Mouse (Mus musculus) lung, postnatal 25 days (tissue): ENCODE data around the gene Rps2.
"Not testable (repeated sequence)": the region's sequence is repeated elsewhere in the genome, so short reads cannot be mapped to it uniquely, and the experiment has no call there.

ENCODE experiments used
- DNase-seq: peaks from one replicate; pipeline ENCODE4 v3.0.0; 2022; ENCODE audit warnings: low spot score

Rps2 gene

DNA sequence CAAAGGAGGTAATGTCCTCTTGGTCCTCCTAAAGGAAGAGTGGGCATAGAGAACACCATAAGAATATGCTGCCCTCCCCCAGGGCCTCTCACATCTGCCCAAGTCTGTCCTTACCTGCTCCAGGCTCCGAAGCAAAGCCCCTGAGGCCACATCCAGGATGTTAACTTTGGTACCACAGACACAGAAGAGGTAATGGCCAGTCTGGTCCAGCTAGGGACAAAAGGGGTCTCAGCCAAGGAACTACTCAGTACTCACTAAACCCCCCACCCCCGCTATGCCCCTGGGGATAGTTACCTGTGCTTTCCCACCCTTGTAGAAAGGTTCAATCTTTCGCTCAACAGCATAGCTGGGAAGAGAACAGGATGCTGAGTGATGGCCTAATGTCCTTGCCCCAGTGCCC is 12.1 kb upstream of the Rps2 start:
- DNase-seq: no peak

DNA sequence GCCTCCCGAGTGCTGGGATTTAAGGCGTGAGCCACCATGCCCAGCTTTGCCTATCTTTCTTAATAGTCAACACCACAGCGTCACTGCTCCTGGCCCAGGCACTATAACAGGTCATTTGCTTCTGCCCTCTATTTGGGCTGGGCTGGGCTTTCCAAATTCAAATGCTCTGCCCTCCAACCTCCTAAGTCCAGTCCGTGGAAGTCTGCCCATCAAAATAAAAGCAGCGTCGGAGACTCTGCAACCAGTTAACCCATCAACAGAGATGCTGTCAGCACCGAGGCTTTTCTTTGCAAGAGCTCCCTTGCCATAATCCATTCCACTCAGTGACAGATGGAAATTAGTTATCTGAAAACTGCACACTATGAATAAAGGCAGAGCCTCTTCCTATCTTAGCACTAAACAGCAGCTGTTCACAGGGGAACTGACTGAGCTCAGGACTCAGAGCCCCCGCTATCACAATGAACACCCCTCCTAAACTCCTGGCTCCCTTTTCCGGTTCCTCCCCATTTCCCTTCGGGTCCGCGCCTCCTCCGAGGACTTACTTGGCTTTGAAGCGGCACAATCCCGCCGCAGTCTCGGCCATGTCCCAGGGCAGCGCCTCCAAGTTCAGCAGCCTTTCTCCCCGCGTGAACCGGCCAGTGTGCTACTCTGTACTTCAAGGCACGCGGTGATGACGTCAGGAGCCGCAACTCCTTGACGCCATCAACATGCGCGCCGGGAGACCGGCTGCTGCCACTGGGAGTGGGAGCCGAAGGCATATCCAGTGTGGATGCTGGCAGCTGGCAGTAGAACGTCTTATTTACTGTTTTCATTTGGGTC is 10.7 kb upstream of the Rps2 start, which contains the start of gene Tbl3:
Tbl3 (minus strand) TSS at position 679 of the 819 bp plus-strand sequence.
- peak; percentile 94 for DNase-seq

DNA sequence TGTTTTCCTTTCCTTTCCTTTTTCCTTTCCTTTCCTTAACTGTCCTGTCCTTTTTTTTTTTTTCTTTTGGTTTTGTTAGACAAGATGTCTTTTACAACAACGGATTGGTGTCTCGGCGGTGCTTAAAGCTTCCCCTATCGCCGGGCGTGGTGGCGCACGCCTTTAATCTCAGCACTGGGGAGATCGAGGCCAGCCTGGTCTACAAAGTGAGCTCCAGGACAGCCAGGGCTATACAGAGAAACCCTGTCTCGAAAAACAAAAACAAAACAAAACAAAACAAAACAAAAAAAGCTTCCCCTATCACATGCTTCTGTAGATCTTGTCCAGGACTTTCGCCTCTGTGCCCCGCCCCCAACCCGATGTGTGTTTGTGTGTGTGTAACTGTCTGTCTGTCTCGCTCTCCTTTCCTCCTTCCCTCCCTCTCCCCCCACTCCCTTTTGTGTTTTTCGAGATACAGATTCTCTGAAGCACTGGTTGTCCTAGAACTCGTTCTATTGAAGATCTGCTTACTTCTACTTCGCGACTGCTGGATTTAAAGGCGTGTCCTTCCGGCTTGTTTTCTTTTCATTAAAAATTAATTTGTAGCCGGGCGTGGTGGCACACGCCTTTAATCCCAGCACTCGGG is 10.0 kb upstream of the Rps2 start:
- no peak for DNase-seq

DNA sequence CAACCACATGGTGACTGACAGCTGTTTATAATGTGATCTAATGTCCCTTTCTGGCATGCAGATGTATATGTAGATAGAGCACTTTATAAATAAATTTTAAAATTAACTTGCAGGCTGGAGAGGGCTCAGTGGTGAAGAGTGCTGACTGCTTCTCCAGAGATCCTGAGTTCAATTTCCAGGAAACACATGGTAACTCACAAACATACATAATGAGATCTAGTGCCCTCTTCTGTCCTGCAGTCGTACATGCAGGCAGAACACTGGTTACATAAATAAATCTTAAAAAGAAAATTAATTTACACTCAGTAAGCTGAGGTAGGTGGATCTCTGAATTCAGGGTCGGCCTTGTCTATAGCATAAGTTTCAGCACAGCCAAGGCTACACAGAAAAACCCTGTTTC is 9.3 kb upstream of the Rps2 start:
- peak; percentile 52 for DNase-seq

DNA sequence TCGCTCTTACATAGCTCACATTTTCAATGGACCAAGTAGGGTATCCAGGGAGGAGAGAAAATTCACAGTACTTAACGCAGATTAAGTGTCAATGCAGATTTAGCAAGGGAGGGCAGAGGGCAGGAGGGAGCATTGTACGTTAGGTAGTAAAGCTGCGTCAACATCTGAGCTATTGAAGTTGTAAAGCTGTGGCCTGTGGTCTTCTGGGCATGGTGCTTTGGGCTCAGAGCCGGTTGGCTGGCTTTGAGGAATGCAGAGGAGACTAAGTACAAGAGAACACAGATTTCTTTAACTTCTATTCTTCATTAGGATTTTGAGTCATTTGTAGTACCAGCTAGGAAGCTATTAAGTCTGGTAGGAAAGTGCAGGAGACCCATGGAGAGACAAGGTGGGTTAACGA is 2.4 kb upstream of the Rps2 start:
- no peak for DNase-seq

DNA sequence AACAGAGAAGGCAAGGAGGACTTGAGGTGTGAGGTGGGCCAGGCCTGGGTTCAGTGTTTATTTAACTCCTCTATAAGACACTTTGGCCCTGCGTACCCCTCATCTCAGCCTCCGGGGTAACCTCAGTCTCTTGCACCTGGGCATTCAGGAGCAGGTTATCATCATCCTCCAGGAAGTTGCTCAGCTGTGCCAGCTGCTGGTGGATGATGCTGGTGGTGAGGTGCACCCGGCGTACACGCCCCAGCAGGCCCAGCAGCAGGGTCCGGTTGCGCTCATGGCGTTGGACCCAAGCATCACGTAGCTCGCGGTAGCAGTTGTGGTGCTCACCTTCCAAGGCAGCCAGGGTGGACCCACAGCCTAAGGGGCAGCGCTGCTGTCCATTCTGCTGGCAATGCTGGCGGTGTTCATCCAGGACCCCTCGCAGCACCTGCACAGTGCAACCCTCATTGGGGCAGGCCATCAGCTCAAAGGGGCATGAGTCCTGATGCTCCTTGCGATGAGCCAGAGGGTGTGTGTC is 1.7 kb upstream of the Rps2 start:
- DNase-seq: no peak

DNA sequence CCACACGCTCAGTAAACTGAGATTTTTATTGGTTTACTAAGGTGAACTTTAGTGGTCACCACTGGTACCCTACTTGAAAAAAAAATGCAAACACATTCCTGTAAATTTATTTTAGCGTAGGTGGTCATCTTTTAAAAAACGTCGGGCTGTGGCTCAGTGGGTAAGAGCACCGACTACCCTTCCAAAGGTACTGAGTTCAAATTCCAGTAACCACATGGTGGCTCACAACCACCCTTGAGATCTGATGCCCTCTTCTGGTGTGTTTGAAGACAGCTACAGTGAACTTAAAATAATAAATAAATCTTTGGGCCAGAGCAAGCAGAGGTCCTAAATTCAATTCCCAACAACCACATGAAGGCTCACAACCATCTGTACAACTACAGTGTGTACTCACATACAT is 1.0 kb downstream of the Rps2 start:
- not testable (repeated sequence) for DNase-seq

DNA sequence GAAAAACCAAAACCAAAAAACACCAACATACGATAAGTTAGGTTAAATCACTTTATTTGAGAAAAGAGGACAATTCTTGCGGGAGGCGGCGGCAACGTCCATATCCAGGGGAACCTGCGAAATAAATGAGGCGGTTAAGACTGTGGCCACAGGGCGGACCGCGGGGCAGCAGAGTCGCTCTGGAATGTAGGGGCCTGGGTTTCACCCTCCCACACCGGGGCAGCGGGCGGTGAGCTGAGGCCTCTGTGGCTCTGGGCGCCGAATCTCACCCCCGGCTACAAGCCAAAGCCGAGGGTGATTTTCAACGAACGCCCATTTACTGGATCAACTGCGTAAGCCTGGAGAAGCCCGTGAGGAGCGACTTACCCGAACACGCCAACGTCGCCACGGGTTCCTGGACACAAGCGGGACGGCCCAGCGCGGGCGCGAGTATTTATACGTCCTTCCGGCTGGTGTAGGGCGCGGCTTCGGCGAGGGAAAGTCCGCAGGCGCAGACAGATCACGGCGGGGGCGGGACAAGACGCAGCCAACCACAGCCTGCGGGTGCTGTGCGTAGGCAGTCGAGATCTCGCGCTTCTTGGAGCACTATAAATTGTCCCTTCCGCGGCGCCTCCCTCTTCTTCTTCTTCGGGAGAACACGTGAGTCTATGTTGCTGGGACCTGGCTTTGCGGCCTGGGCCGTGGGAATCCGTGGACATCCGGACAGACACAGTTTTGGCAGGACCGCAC is 1.7 kb downstream of the Rps2 start:
- peak; percentile 99 for DNase-seq

DNA sequence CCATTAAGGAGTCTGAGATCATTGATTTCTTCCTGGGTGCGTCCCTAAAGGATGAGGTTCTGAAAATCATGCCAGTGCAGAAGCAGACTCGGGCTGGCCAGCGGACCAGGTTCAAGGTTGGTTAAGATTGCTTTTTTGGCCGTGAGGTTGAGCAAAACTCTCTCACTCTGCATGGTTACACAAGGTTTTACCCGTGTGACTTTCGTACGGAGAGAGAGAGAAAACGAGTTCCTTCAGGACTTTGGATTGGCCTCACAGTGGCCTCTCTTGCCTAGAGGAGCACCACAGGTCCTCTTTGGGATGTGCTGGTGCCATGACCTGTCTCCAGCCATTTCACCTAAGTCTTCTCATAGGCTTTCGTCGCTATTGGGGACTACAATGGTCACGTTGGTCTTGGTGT is 2.7 kb downstream of the Rps2 start:
- not testable (repeated sequence) for DNase-seq

DNA sequence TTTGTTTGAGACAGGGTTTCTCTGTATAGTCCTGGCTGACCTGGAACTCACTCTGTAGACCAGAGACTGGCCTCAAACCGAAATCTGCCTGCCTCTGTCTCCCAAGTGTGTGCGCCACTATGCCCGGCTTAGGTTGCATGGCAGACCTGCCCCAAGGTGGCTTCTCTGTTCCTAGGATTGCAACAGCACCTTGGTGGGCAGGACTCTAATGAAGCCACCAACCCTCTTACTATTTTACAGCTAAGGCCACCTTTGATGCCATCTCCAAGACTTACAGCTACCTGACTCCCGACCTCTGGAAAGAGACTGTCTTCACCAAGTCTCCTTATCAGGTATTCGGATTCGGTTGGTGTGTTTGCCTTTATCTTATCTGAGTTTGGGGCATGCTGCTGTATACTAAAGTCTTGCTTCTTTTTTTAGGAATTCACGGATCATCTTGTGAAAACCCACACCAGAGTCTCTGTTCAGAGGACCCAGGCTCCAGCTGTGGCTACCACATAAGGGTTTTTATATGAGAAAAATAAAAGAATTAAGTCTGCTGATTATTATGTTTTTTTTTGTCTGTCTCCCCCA is 3.6 kb downstream of the Rps2 start:
- DNase-seq: not testable (repeated sequence)

DNA sequence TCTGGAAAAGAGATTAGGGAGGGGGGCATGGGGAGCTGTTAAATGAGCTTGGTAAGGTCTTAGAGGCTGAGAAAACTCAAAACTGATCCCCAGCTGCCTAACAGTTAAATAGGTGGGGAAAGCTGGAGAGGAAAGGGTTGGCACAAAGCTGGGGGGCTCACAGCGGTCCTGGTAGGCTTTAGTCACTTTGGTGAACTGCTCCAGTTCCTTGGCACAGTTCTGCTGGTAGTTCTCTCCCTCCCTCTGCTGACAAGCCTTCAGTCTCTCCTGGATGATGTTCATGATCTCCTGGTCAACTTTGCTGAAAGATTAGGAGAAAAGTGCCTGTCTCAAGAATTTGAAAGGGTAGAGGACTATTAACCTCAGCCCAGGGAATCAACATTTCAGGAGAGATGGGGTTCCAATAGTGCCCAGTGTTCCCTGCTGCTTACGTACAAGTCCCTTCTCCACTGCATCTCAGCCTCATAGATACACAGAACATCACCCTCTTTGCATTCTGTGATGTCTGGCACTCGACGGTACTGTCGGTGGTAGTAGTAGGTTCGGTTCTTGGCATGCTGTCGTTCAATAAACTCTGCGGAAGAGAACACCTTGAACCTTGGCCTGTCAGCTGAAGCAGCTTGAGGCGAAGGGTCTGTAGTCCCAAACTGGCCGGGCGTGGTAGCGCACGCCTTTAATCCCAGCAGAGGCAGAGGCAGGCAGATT is 4.5 kb downstream of the Rps2 start:
- no peak for DNase-seq

DNA sequence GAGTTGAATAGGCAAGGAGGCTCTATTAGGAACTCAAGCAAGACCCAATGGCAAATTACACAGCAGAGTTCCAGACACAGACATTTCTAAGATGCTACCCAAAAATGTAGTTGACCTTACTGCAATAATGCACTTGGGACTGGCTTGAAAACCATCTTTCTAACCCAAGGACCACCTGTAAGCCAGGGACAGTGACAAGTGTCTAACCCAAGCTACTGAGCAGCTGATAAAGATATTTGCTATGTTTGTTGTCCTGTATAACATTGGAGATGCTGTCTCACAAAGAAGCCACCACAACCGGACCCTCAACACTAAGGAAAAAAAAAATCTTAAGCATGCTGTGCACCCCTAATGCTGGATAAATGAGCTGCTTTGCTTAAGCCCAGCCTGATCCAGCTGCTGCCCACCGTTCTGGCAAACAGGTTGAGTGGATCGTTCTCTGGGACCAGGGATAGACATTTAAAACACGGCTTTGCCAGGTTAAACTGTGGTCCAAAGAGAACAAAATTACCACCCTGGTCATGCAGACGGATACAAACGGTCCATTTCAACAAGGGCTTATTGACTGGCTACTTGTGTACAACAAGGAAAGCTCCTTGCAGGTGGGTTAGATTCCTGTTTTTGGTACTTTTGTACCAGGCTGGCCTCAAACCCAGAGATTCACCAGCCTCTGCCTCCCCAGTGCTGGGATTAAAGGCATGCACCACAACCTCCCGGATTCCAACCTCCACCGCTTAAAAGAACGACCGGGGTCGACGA is 5.4 kb downstream of the Rps2 start:
- DNase-seq: no peak

DNA sequence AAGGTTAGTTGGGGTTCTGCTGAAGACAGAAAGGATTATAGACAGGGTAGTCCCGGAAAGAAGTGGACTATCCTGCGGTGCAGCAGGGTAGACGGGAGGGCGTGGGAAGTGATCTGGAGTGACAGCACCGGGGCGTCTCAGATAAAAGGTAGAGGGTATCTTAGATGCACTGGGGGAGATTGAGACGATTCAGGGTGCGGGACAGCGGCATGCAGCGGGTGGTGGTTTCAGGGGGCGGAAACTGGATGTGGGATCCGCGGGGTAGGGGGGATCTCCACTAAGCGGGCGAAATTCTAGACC is 5.9 kb downstream of the Rps2 start:
- no peak for DNase-seq

DNA sequence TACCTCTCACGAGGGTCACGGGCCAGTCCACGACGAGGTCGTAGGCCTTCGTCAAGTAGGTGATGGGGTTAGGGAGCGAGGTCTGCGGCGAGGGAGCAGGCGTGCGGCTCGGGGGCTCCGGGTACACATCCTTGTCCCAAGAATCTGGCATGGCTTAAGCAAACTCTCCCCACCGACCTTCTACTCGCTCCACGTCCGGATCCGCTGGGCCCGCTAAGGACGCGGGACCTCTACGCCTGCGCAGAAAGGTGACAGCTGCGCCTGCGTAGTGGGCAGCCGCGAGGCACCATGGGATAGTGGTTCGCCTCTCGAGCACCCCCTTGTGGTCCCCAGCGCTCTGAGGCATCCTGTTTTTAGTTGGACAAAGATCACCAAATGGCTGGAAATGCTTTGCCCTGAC is 6.3 kb downstream of the Rps2 start, which contains the start of gene Ndufb10:
Ndufb10 (minus strand) TSS at position 295 of the 400 bp plus-strand sequence.
- DNase-seq: peak; percentile 95

DNA sequence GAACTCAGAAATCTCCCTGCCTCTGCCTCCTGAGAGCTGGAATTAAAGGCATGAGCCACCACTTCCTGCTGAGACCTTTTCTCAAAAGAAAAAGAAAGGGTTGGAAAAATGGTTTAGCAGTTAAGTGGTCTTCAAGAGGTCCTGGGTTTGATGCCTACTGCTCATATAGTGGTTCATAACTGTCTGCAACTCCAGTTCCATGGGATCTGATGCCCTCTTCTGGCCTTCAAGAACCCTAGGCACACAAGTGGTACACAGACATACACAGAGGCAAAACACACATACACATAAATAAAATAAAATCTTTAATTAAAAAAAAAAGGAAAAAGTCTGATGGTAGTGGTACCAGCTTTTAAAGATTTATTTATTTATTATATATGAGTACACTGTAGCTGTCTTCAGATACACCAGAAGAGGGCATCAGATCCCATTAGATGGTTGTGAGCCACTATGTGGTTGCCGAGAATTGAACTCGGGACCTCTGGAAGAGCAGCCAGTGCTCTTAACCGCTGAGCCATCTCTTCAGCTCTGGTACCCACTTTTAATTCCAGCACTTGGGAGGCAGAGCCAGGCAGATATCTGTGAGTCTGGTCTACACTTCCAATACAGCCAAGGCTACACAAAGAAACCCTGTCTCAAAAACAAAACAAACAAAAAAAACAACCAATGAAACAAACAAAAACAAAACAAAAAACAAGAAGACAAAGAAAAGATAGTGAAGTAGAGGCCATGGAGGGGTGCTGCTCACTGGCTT is 7.9 kb downstream of the Rps2 start:
- no peak for DNase-seq

DNA sequence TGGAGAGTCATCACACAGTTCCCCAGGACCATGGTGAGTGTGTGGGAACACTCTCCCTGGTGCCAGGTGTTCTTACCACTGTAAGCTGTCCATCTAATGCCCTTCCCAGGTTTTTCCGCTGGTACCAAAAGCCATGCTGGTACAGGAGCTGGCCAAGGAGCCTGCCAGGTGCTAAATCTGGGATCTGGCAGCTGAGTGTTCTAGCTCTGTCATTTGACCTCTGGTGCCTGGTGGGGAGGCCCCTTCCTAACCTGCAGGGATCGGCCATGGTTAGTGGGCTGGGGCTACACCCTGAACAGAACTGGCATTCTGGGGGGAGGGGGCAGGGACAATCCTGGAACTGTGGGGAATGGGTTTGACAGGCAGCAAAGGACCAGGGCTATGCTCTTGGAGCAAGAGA is 9.7 kb downstream of the Rps2 start, which contains the start of gene Rpl3l:
Rpl3l (plus strand) TSS at position 203 of the 400 bp plus-strand sequence.
- DNase-seq: no peak

DNA sequence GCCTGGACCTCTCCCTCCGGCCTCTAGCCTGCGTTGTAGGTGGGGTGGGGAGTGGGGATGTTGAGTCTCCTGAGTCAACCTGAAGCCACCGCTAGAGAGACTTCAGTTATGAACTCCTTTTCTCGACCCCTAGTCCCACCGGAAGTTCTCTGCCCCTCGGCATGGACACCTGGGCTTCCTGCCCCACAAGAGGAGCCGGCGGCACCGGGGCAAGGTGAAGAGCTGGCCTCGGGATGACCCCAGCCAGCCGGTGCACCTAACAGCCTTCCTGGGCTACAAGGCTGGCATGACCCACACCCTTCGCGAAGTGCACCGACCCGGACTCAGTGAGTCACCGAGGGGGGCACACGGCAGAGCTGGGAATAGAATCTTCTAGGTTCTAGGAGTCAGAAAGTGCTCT is 10.3 kb downstream of the Rps2 start:
- no peak for DNase-seq

DNA sequence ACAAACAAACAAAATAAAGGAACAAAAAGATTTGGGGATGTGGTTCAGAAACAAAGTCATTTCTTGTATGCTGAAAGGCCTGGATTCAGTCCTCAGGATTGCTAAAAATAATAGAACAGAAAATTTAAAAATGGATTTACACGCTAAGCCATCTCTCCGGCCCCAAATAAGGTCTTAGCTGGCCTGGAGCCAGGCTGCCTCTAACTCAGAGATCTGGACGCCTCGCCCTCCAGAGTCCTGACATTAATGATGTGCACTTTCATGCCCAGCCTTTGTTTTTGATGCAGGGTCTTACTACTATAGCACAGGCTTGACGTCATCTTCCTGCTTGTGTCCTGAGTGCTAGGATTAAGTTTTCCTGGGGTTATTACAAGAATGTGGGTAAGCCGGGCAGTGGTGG is 11.2 kb downstream of the Rps2 start:
- no peak for DNase-seq

DNA sequence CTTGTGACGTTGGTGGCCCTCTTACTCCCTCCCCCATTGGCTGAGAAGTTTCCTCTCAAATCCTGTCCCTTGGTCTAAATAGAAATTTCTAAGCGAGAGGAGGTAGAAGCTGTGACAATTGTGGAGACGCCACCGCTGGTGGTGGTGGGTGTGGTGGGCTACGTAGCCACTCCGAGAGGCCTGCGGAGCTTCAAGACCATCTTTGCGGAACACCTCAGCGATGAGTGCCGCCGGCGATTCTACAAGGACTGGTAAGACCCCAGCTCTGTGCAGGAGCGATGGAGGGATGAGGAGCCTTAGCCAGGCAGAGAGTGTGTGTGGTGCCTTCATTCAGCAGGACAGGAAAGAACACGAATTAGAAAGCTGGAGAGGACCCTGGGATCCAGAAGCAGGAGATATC is 12.9 kb downstream of the Rps2 start:
- no peak for DNase-seq

DNA sequence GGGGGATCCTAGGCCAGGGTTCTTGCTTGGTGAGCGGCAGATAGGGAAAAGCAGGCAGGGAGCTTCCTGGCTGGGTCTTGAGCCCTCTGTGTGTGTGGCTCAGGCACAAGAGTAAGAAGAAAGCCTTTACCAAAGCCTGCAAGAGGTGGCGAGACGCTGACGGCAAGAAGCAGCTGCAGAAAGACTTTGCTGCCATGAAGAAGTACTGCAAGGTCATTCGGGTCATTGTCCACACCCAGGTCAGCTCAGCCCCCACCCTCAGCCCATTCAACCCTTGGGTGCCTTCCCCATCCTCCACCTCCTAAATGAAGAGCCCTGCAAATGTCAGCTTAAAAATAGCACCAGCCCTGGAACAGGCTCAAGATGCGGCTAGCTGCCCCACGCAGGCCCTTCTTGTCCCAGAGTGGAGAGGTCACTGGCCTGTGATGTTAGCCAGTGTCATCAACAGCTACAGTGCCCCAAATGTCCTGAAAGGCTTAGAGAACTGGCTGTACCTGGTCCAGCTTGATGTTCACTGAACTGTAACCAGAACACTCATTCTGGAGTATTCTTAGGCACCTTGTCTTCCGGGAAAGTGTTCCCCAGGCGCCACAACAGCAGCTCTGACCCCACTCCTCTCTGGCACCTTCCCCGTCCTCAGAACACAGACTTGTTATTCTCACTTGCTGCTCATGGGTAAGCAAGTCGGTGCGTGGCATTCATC is 14.5 kb downstream of the Rps2 start:
- no peak for DNase-seq
